Mouse (Mus musculus): ENCODE measurements at regions not wholly inside any gene's neighbourhood (a gene's known extent, or its start where the extent isn't known, plus 50 kb on each side); places are given as distances from the start of the nearest gene placed in this dataset.

- TF ChIP-seq CTCF (IDR thresholded peaks at IDR 0.05; ENCODE audit: borderline replicate concordance, extremely low read depth, insufficient read depth, insufficient read length), result no peak
- no peak for TF ChIP-seq POLR2A (IDR thresholded peaks at IDR 0.05; ENCODE audit: borderline replicate concordance, extremely low read depth, insufficient read depth, insufficient read length, poor library complexity, severe bottlenecking)
These were observed 150.7 kb downstream of the Atp6ap1l start for GRCm38 (mm10) chr13:90754451-90754850.
